Mouse (Mus musculus): ENCODE measurements around the gene Utrn.

- TF ChIP-seq CTCF (IDR thresholded peaks at IDR 0.05; ENCODE audit: borderline replicate concordance, insufficient read depth, low read length) (no peak), POLR2A (IDR thresholded peaks at IDR 0.05; ENCODE audit: low read depth, low read length) (no peak)
These were observed 281.1 kb downstream of the Utrn start for GRCm38 (mm10) chr10:12588051-12588450.
